Mouse (Mus musculus): ENCODE data around the gene Olfr1062.
"Not testable (repeated sequence)": the region's sequence is repeated elsewhere in the genome, so short reads cannot be mapped to it uniquely, and the experiment has no call there.

DNA sequence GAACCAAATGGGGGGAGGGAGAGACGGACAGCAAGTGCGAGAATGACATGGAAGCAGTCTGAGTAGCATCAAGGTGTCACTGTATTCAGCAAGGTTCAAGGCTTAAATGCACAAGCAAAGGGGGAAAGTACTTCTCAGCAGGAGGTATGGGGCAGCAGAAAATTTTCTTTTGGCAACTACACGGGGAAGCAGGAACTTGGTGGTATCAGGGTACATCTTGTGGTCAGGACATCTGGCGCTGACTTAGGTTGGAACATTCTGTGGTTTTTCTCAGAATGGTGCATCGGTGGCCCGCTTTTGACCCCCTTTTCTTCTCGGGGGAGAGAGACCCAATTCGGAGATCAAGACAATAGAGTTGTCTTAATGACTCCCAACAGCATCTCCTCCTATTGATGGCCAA is 2.0 kb upstream of the Olfr1062 start:
- TF ChIP-seq CTCF (conservative IDR thresholded peaks at IDR 0.05; ENCODE audit: low read length); POU5F1 (IDR thresholded peaks at IDR 0.05; ENCODE audit: borderline replicate concordance, low read length); NANOG (IDR thresholded peaks at IDR 0.05; ENCODE audit: borderline replicate concordance, low read length): not testable (repeated sequence)

Data from E14TG2a.4 (cell line).